In the genomic region with DNA sequence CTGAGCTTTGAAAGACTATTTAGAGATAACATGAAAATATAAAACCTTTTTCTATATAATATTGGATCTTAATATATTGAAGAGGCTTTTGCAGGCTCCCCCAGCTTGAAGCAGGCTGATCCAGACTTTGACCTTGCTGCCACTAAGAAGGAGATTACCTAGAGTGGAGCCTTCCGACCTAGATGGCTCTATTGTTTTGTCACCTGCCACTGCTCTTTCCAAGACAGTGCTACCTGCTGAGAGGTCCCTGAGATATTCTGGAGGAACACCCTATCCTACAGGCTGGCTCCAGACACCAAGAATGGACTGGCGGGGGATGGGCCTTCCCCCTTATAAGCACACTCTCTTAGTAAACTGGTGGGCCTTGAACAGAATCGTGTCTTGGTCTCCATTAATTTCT, we compare ENCODE assay signal across 21 mouse cellular contexts. TPM values are rescaled to one million over a fixed set of nuclear protein-coding genes. Genes with fewer than 3 reads are reported as not detected.
"Had no signal": no experiment of that assay in that cellular context is flagged by ENCODE, and none has a peak within 500 bp of the region (broad histone marks: within the 10 kb centered on the region; RNA-seq: fewer than 3 reads in every experiment).

No protein-coding gene starts in this region.

RNA-seq across cellular contexts. Expression of a gene that starts 0.9 kb away (rescaled TPM):
- polyA plus RNA-seq: cortical plate, adult 2 months; embryonic facial prominence, embryonic 10.5 days; embryonic facial prominence, embryonic 11.5 days; embryonic facial prominence, embryonic 12.5 days; embryonic facial prominence, embryonic 13.5 days; embryonic facial prominence, embryonic 14.5 days; embryonic facial prominence, embryonic 15.5 days; erythroblast, embryonic 14.5 days; forebrain, embryonic 10.5 days; forebrain, embryonic 11.5 days; forebrain, embryonic 12.5 days; forebrain, embryonic 13.5 days; forebrain, embryonic 14.5 days; forebrain, embryonic 15.5 days; forebrain, embryonic 16.5 days; forebrain, postnatal 0 days; frontal cortex, adult 2 months; gonadal fat pad, adult 2 months; heart, adult 2 months; heart, embryonic 10.5 days; heart, embryonic 11.5 days had no signal

RNA-seq across cellular contexts. Expression of a gene that starts 13.8 kb away (rescaled TPM):
- polyA plus RNA-seq: cortical plate, adult 2 months; embryonic facial prominence, embryonic 10.5 days; embryonic facial prominence, embryonic 11.5 days; embryonic facial prominence, embryonic 12.5 days; embryonic facial prominence, embryonic 13.5 days; embryonic facial prominence, embryonic 14.5 days; embryonic facial prominence, embryonic 15.5 days; erythroblast, embryonic 14.5 days; forebrain, embryonic 10.5 days; forebrain, embryonic 11.5 days; forebrain, embryonic 12.5 days; forebrain, embryonic 13.5 days; forebrain, embryonic 14.5 days; forebrain, embryonic 15.5 days; forebrain, embryonic 16.5 days; forebrain, postnatal 0 days; frontal cortex, adult 2 months; gonadal fat pad, adult 2 months; heart, adult 2 months; heart, embryonic 10.5 days; heart, embryonic 11.5 days had no signal

RNA-seq across cellular contexts. Expression of a gene that starts 45.0 kb away (rescaled TPM):
- polyA plus RNA-seq: cortical plate, adult 2 months; embryonic facial prominence, embryonic 10.5 days; embryonic facial prominence, embryonic 11.5 days; embryonic facial prominence, embryonic 12.5 days; embryonic facial prominence, embryonic 13.5 days; embryonic facial prominence, embryonic 14.5 days; erythroblast, embryonic 14.5 days; forebrain, embryonic 10.5 days; forebrain, embryonic 11.5 days; forebrain, embryonic 12.5 days; forebrain, embryonic 13.5 days; forebrain, embryonic 14.5 days; forebrain, embryonic 15.5 days; forebrain, embryonic 16.5 days; forebrain, postnatal 0 days; frontal cortex, adult 2 months; gonadal fat pad, adult 2 months; heart, adult 2 months; heart, embryonic 10.5 days; heart, embryonic 11.5 days had no signal

RNA-seq across cellular contexts. Expression of a gene that starts 50.5 kb away (rescaled TPM):
- polyA plus RNA-seq: cortical plate, adult 2 months; embryonic facial prominence, embryonic 10.5 days; embryonic facial prominence, embryonic 11.5 days; embryonic facial prominence, embryonic 12.5 days; embryonic facial prominence, embryonic 13.5 days; embryonic facial prominence, embryonic 14.5 days; erythroblast, embryonic 14.5 days; forebrain, embryonic 10.5 days; forebrain, embryonic 11.5 days; forebrain, embryonic 12.5 days; forebrain, embryonic 13.5 days; forebrain, embryonic 14.5 days; forebrain, embryonic 15.5 days; forebrain, embryonic 16.5 days; forebrain, postnatal 0 days; frontal cortex, adult 2 months; gonadal fat pad, adult 2 months; heart, adult 2 months; heart, embryonic 10.5 days; heart, embryonic 11.5 days had no signal
